ENCODE assay signal across 11 mouse cellular contexts in the genomic region with DNA sequence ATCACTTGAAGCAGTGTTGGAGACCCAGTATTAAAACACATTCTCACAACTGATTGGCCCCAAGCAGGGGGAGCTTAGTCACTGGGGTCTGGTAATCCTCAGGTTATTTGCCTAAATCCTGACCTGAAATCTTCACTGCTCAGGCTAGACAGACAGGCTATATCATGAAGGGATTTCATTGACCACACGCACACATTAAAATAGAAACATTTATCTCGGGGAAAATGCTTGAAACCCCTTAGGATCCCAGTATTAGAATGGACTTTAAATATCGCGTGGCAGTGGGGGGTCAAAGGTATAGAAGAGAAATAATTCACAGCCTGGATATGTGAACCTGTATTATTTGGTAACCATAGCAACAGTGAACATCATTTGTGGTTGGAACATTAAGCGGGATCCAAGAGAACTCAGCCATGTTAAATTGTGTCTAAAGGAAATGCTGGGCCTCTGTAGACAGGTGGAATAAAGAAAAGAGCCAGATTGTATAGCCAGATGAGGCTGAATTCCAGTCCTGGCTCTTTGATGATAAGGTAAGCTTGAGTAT. TPM values are rescaled to one million over a fixed set of nuclear protein-coding genes. Genes with fewer than 3 reads are reported as not detected.
DNase-seq lines count a peak whose midpoint lies in the region; ATAC-seq and TF ChIP-seq lines count a peak whose summit lies in the region.
"Had no signal": no experiment of that assay in that cellular context is flagged by ENCODE, and none has a peak within 500 bp of the region (broad histone marks: within the 10 kb centered on the region; RNA-seq: fewer than 3 reads in every experiment).

No protein-coding gene starts in this region.

- intact Hi-C loops in heart, postnatal 36 days (cut with DNase I): no loop called here
- intact Hi-C loops in gastrocnemius, adult 2 months (cut with DNase I): no loop called here

- no peaks in the 10 kb centered on the region for H3K9me3 ChIP-seq in heart, embryonic 14.5 days (ENCODE audit: control insufficient read depth, low read length)
- no peaks in the 10 kb centered on the region for H3K9me3 ChIP-seq in hindbrain, embryonic 15.5 days
- no peaks in the 10 kb centered on the region for H3K9me3 ChIP-seq in neural tube, embryonic 14.5 days (ENCODE audit: control insufficient read depth, low read length)
- H3K9me3 ChIP-seq: limb, embryonic 13.5 days had no signal

- H3K36me3 ChIP-seq in heart, embryonic 14.5 days (ENCODE audit: control insufficient read depth, insufficient read depth, low read length): no peaks in the 10 kb centered on the region
- H3K36me3 ChIP-seq in hindbrain, embryonic 15.5 days: no peaks in the 10 kb centered on the region
- no peaks in the 10 kb centered on the region for H3K36me3 ChIP-seq in neural tube, embryonic 14.5 days (ENCODE audit: control insufficient read depth, insufficient read depth, low read length)
- H3K36me3 ChIP-seq: limb, embryonic 13.5 days had no signal

- no peak for DNase-seq in heart, postnatal 36 days
- peak; percentile 61 for DNase-seq in T-cell, adult 2 months (ENCODE audit: low spot score)
- DNase-seq in adrenal gland, adult (ENCODE audit: inconsistent age in 2 of 2, low spot score in 1 of 2): no peak
- DNase-seq in gastrocnemius, adult 2 months: no peak
- DNase-seq in urinary bladder, postnatal 25 days (ENCODE audit: low spot score): no peak
- DNase-seq: lung, postnatal 36 days had no signal

- no peak overlapping the region for H3K9ac ChIP-seq in heart, embryonic 14.5 days (ENCODE audit: low read length)
- no peak overlapping the region for H3K9ac ChIP-seq in hindbrain, embryonic 15.5 days
- H3K9ac ChIP-seq in neural tube, embryonic 14.5 days (replicated peaks; ENCODE audit: low read depth, low read length): no peak overlapping the region

- H3K27ac ChIP-seq in heart, embryonic 14.5 days (replicated peaks in 1 of 2; ENCODE audit: control insufficient read depth in 1 of 2, insufficient read depth in 1 of 2, low read depth in 2 of 2, low read length in 2 of 2): no peak overlapping the region
- H3K27ac ChIP-seq in hindbrain, embryonic 15.5 days (replicated peaks): no peak overlapping the region
- no peak overlapping the region for H3K27ac ChIP-seq in neural tube, embryonic 14.5 days (ENCODE audit: low read depth, low read length)
- H3K27ac ChIP-seq in gastrocnemius, adult 2 months: no peak overlapping the region
- H3K27ac ChIP-seq: limb, embryonic 13.5 days had no signal

- peak overlapping the region; percentile 75; the same call in 1 of the 2 replicates for H3K4me2 ChIP-seq in heart, embryonic 14.5 days (ENCODE audit: low read length)
- peak overlapping the region; percentile 73 for H3K4me2 ChIP-seq in hindbrain, embryonic 15.5 days
- peak overlapping the region; percentile 52 for H3K4me2 ChIP-seq in neural tube, embryonic 14.5 days (ENCODE audit: low read depth, low read length)

- no peak overlapping the region for H3K4me3 ChIP-seq in heart, embryonic 14.5 days (ENCODE audit: control insufficient read depth in 1 of 2, insufficient read depth in 1 of 2, low read depth in 1 of 2, low read length in 2 of 2)
- peak overlapping the region; percentile 39; the same call in 1 of the 2 replicates for H3K4me3 ChIP-seq in hindbrain, embryonic 15.5 days
- no peak overlapping the region for H3K4me3 ChIP-seq in neural tube, embryonic 14.5 days (ENCODE audit: low read depth, low read length)
- H3K4me3 ChIP-seq in gastrocnemius, adult 2 months: no peak overlapping the region

- 74% methylated on average over 5 of the region's 5 CpGs for WGBS in heart, embryonic 14.5 days
- 52% methylated on average over 5 of the region's 5 CpGs for WGBS in hindbrain, embryonic 15.5 days
- WGBS in neural tube, embryonic 14.5 days: 50% methylated on average over 5 of the region's 5 CpGs

- no peaks in the 10 kb centered on the region for H3K4me1 ChIP-seq in heart, embryonic 14.5 days (ENCODE audit: control insufficient read depth in 2 of 2, insufficient read depth in 2 of 2, low read length in 2 of 2)
- H3K4me1 ChIP-seq in hindbrain, embryonic 15.5 days (replicated peaks): peaks cover 19% of the 10 kb centered on the region
- H3K4me1 ChIP-seq in neural tube, embryonic 14.5 days (ENCODE audit: control insufficient read depth, insufficient read depth, low read length): no peaks in the 10 kb centered on the region

- H3K27me3 ChIP-seq in heart, embryonic 14.5 days (ENCODE audit: control insufficient read depth, insufficient read depth, low read length): 0 out of 2 replicates have a peak, but pooled peaks cover 8% of the 10 kb centered on the region
- H3K27me3 ChIP-seq in hindbrain, embryonic 15.5 days: no peaks in the 10 kb centered on the region
- H3K27me3 ChIP-seq in neural tube, embryonic 14.5 days (ENCODE audit: control insufficient read depth, insufficient read depth, low read length): no peaks in the 10 kb centered on the region

- no peak for ATAC-seq in heart, embryonic 14.5 days (ENCODE audit: insufficient number of reproducible peaks, insufficient read depth, low FRiP score, low read depth)
- ATAC-seq in hindbrain, embryonic 15.5 days (ENCODE audit: low FRiP score, low read depth): peak; percentile 59
- ATAC-seq in neural tube, embryonic 14.5 days (ENCODE audit: low read depth): peak; percentile 77

- no peak for TF ChIP-seq CTCF in gastrocnemius, adult 2 months (IDR thresholded peaks at IDR 0.05)

RNA-seq across cellular contexts. Expression of gene Prss2, which starts 22.9 kb away (rescaled TPM):
- polyA plus RNA-seq in heart, embryonic 14.5 days (2014; fragmentation: Nextera tagmentation; extraction: Ambion mirVana): not detected in 2 replicates
- total RNA-seq in heart, postnatal 36 days (2021): not detected
- polyA plus RNA-seq in hindbrain, embryonic 15.5 days (2015; fragmentation: Nextera tagmentation; extraction: Ambion mirVana): not detected in 2 replicates
- not detected in 2 replicates for polyA plus RNA-seq in neural tube, embryonic 14.5 days (2014; fragmentation: Nextera tagmentation; extraction: Ambion mirVana)
- total RNA-seq in gastrocnemius, adult 2 months (2021): not detected
- total RNA-seq: hematopoietic stem cell, adult 5-6 weeks had no signal
- polyA plus RNA-seq: limb, embryonic 13.5 days had no signal
